Mouse (Mus musculus): Measurements from ENCODE around the gene Igtp.
A peak's percentile ranks its signal among the peaks of the same experiment; 100 is the strongest.
"Not testable (repeated sequence)": the region's sequence is repeated elsewhere in the genome, so short reads cannot be mapped to it uniquely, and the experiment has no call there.

Gene Igtp

GRCm38 (mm10) chr11:58213673-58214342 lies 14.5 kb downstream of the Igtp start:
- DNase-seq (ENCODE audit: low spot score) = no peak

GRCm38 (mm10) chr11:58214391-58215048 lies 15.2 kb downstream of the Igtp start:
- peak; percentile 85 for DNase-seq (ENCODE audit: low spot score)

- DNase-seq (ENCODE audit: low spot score) = not testable (repeated sequence)
These were observed 15.7 kb downstream of the Igtp start for GRCm38 (mm10) chr11:58215049-58215430.

- DNase-seq (ENCODE audit: low spot score) = no peak
These were observed 16.5 kb downstream of the Igtp start for GRCm38 (mm10) chr11:58215814-58216213.

GRCm38 (mm10) chr11:58216823-58217222 lies 17.5 kb downstream of the Igtp start:
- no peak for DNase-seq (ENCODE audit: low spot score)

- DNase-seq (ENCODE audit: low spot score) = no peak
These were observed 24.4 kb downstream of the Igtp start for GRCm38 (mm10) chr11:58223751-58224150.

- DNase-seq (ENCODE audit: low spot score) = peak; percentile 66
These were observed 25.0 kb downstream of the Igtp start for GRCm38 (mm10) chr11:58224313-58224712.

- DNase-seq (ENCODE audit: low spot score) = not testable (repeated sequence)
These were observed 25.5 kb downstream of the Igtp start for GRCm38 (mm10) chr11:58224872-58225271.

GRCm38 (mm10) chr11:58225655-58226054 lies 26.3 kb downstream of the Igtp start:
- DNase-seq (ENCODE audit: low spot score) = peak; percentile 71

- no peak for DNase-seq (ENCODE audit: low spot score)
These were observed 27.1 kb downstream of the Igtp start for GRCm38 (mm10) chr11:58226425-58226824.

- not testable (repeated sequence) for DNase-seq (ENCODE audit: low spot score)
These were observed 28.7 kb downstream of the Igtp start for GRCm38 (mm10) chr11:58228021-58228420.

GRCm38 (mm10) chr11:58230396-58230910 lies 31.1 kb downstream of the Igtp start:
- peak; percentile 66 for DNase-seq (ENCODE audit: low spot score)

- DNase-seq (ENCODE audit: low spot score) = no peak
These were observed 31.8 kb downstream of the Igtp start for GRCm38 (mm10) chr11:58231156-58231555.

- DNase-seq (ENCODE audit: low spot score) = not testable (repeated sequence)
These were observed 35.2 kb downstream of the Igtp start for GRCm38 (mm10) chr11:58234551-58234950.

- peak; percentile 73 for DNase-seq (ENCODE audit: low spot score)
These were observed 35.8 kb downstream of the Igtp start for GRCm38 (mm10) chr11:58235152-58235551.

GRCm38 (mm10) chr11:58238840-58239791 lies 39.8 kb downstream of the Igtp start:
- peak; percentile 71 for DNase-seq (ENCODE audit: low spot score)

GRCm38 (mm10) chr11:58247294-58247693 lies 47.9 kb downstream of the Igtp start:
- DNase-seq (ENCODE audit: low spot score) = no peak

- no peak for DNase-seq (ENCODE audit: low spot score)
These were observed 50.0 kb downstream of the Igtp start for GRCm38 (mm10) chr11:58249203-58249981.

GRCm38 (mm10) chr11:58250550-58250949 lies 51.2 kb downstream of the Igtp start:
- no peak for DNase-seq (ENCODE audit: low spot score)

GRCm38 (mm10) chr11:58254411-58254810 lies 55.1 kb downstream of the Igtp start:
- DNase-seq (ENCODE audit: low spot score) = no peak

All from T-cell, adult 2 months (primary cell).